Mouse (Mus musculus) midbrain, postnatal 0 days (tissue): ENCODE measurements at regions not wholly inside any gene's neighbourhood (a gene's known extent, or its start where the extent isn't known, plus 50 kb on each side); places are given as distances from the start of the nearest gene placed in this dataset.

Source experiments
- ATAC-seq: fragments of 200-750 bp; cut with Nextera tagmentation; 2 replicates; pipeline ENCODE4 v1.8.0; 2017; ENCODE audit warnings: moderate number of reproducible peaks, mild to moderate bottlenecking, moderate TSS enrichment, moderate library complexity; ENCODE audit not compliant: low FRiP score
- DNase-seq: peaks from one replicate; pipeline ENCODE4 v3.0.0-alpha.2; 2015; ENCODE audit warnings: low spot score
- H3K27ac ChIP-seq: fragments of 300-500 bp; sonication (generic); 2 replicates; pipeline ENCODE4 v1.5.1; 2014; ENCODE audit warnings: low read depth, mild to moderate bottlenecking, low read length, mixed read lengths
- H3K27me3 ChIP-seq: fragments of 300-500 bp; sonication (generic); 2 replicates; pipeline ENCODE4 v1.6.1; 2014; ENCODE audit warnings: low read length, control low read depth, mixed read lengths; ENCODE audit not compliant: insufficient read depth
- H3K36me3 ChIP-seq: fragments of 300-500 bp; sonication (generic); 2 replicates; pipeline ENCODE4 v1.6.1; 2014; ENCODE audit warnings: low read length, control low read depth, mixed read lengths; ENCODE audit not compliant: insufficient read depth
- H3K4me1 ChIP-seq: fragments of 300-500 bp; sonication (generic); 2 replicates; pipeline ENCODE4 v1.6.1; 2014; ENCODE audit warnings: mild to moderate bottlenecking, control low read depth, antibody characterized with exemption, low read length, mixed read lengths; ENCODE audit not compliant: insufficient read depth
- H3K4me2 ChIP-seq: fragments of 300-500 bp; sonication (generic); 2 replicates; pipeline ENCODE4 v1.6.1; 2014; ENCODE audit warnings: low read depth, mild to moderate bottlenecking, low read length, mixed read lengths; ENCODE audit not compliant: poor library complexity, severe bottlenecking
- H3K4me3 ChIP-seq: fragments of 300-500 bp; sonication (generic); 2 replicates; pipeline ENCODE4 v1.5.1; 2014; ENCODE audit warnings: low read depth, mild to moderate bottlenecking, low read length, moderate library complexity
- H3K9ac ChIP-seq: fragments of 300-500 bp; sonication (generic); replicated peaks from 2 replicates; pipeline ENCODE4 v1.6.1; 2014; ENCODE audit warnings: mild to moderate bottlenecking, low read length, moderate library complexity, mixed read lengths; ENCODE audit not compliant: poor library complexity, severe bottlenecking
- H3K9me3 ChIP-seq: fragments of 300-500 bp; sonication (generic); 2 replicates; pipeline ENCODE4 v1.6.1; 2016; ENCODE audit warnings: low read length, control low read depth
- CTCF ChIP-seq: IDR thresholded peaks from 2 replicates; pipeline ENCODE4 v1.5.1; 2016; ENCODE audit warnings: antibody characterized with exemption, mild to moderate bottlenecking
- WGBS: fragments of 180-500 bp; shearing (Covaris S2); extraction: QIAGEN DNeasy Blood & Tissue Kit; methylation state at CpG from one replicate; pipeline ENCODE4 v1.1.7; 2014; 5-methylcytosine and 5-hydroxymethylcytosine counted together

DNA sequence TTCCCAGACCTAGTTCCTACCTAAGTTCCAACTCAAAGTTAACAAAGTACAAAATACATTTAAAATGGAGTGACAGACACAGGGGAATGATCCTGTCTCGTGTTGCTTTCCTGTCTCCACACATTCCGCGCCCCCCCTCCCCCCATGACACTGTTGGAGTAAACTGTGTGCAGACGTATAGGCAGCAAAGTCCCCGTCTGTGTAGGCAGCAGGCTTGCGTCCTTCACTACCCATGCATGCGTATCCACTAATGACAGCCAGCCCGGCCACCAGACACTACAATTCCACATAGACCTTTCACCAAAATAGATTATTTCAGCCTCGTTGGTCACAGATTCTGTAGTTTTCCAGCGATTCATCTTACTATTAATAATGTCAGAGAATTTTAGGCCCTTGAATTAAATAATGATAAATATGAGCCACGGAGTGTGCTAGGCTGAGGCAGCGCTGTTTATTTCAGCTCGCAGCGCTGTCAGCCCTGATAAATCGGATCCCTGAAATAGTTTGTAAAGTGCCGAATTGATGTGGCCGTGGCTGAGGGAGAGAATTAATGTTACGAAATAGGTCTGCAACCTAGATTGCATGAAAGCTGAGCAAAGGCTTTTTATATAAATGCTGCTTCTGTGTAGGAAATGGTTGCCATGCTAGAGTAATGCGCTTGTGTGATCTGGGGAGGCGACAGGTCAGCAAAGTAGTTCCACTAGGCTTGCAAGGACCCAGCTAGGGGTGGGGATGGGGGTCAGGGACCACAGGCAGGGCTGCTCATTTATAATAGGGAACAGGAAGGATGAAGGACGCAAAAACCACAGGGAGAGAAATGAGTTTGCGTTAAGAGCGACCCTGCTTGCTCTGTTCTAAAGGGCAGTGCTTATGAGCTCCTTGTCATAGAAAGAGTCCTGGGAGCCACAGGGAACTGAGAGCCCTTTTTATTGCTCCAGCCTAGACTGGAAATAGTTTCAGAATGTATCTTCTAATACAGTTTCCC lies 336.7 kb upstream of the Pfkp start:
- no peak overlapping the region for H3K27ac ChIP-seq
- no peak for TF ChIP-seq CTCF
- no peaks in the 10 kb centered on the region for H3K9me3 ChIP-seq
- no peaks in the 10 kb centered on the region for H3K27me3 ChIP-seq
- no peaks in the 10 kb centered on the region for H3K4me1 ChIP-seq
- WGBS = 69% methylated on average over 23 of the region's 23 CpGs
- DNase-seq = no peak
- H3K36me3 ChIP-seq = no peaks in the 10 kb centered on the region
- no peak overlapping the region for H3K4me3 ChIP-seq
- no peak for ATAC-seq
- no peak overlapping the region for H3K4me2 ChIP-seq
- H3K9ac ChIP-seq = no peak overlapping the region

DNA sequence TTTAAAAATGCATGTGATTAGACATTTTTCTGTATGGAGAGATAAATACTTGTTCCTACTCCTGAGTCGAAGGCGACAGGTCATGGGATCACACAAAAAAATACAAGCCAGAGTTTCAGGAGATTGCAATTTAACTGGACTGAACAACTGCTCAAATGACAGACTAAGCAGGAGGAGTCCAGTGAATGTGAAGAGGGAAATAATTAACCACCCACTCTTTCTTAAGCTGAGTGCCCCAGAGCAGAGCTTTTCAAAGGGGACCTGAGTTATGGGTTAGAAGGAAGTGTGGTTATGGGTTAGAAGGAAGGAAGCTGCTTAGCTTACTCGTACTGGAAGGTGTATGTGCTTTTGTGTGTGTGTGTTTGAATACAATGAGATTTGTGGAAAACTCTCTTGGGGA lies 307.1 kb upstream of the Pfkp start:
- no peak for DNase-seq
- no peak for ATAC-seq
- H3K27ac ChIP-seq = no peak overlapping the region
- no peaks in the 10 kb centered on the region for H3K36me3 ChIP-seq
- H3K27me3 ChIP-seq = no peaks in the 10 kb centered on the region
- H3K9me3 ChIP-seq = no peaks in the 10 kb centered on the region
- H3K4me2 ChIP-seq = no peak overlapping the region
- H3K9ac ChIP-seq = no peak overlapping the region
- TF ChIP-seq CTCF = no peak
- 79% methylated on average over 3 of the region's 3 CpGs for WGBS
- H3K4me1 ChIP-seq = no peaks in the 10 kb centered on the region
- H3K4me3 ChIP-seq = no peak overlapping the region

DNA sequence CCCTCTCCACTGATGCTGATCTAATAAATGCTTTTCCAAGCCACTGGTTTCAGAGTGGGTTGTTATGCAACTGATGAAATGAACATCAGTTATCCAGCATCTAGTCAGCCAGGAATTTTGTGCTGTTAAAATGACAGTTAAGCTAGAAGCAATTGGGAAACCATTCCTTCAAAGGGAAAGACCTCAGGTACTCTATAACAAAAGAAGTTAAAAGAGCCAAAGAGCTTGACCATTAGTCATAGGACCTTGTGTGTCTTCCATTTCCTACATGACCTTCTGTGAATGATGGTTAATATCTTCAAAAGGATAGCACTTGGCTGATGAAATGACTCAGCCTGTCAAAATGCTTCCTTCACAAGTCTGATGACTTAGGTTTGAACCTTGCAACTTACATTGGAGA lies 275.6 kb upstream of the Pfkp start:
- Histone ChIP-seq H3K27me3 (no peaks in the 10 kb centered on the region), H3K4me1 (no peaks in the 10 kb centered on the region), H3K9me3 (no peaks in the 10 kb centered on the region), H3K9ac (no peak overlapping the region), H3K27ac (no peak overlapping the region), H3K4me2 (no peak overlapping the region), H3K36me3 (no peaks in the 10 kb centered on the region), H3K4me3 (no peak overlapping the region)
- no peak for TF ChIP-seq CTCF
- DNase-seq (no peak), ATAC-seq (no peak)

DNA sequence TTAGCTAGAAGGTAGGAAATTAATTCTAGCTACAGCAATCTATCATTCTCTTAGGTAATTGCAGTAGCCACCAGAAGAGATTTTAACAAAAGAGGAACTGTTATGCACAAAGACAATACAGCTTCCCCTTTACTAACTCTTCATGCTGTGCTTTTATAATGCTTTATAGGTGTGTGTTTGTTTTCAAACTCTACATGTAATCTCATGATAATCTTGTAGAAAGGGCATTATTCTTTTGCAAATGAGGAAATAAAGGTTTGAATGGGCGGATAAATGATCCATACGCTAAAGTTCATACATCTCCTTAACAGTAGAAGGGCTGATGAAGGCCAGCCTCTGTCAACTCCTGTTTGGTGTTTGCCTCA lies 273.8 kb upstream of the Pfkp start:
- Histone ChIP-seq H3K27ac (no peak overlapping the region), H3K36me3 (no peaks in the 10 kb centered on the region), H3K9ac (no peak overlapping the region), H3K4me2 (no peak overlapping the region), H3K4me1 (no peaks in the 10 kb centered on the region), H3K4me3 (no peak overlapping the region), H3K27me3 (no peaks in the 10 kb centered on the region), H3K9me3 (no peaks in the 10 kb centered on the region)
- no peak for TF ChIP-seq CTCF
- no peak for ATAC-seq
- DNase-seq = no peak
- 39% methylated on average over 2 of the region's 2 CpGs for WGBS

DNA sequence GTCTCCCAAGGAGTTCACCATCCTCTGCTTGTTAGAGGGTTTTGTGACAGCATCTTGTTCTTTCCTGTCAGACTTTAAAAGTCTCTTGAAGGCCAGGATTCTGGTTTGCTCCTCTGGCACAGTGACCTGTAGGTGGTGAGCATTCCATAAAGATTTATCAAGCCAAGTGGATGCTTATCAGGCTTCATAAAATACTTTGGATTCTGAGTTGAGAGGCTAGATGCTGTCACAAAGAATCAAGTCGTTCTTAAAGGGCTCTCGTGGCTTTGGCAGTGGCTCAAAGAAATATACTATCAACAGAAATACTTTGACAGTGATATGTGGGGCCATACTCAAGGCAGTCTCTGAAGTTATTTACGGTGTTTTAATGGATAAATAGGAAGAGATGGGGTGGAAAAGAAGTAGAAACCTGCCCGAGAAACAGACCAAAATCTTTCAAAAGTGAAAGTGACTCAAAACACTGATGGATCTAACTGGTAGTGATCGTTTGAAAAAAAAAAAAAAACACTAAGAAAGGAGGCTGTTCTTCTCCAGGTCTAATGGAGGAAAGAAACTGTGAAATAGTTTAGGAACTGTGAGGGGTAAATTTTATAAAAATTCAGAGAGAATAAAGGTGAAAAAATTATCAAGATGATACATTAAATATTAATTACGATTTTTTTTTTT lies 273.2 kb upstream of the Pfkp start:
- TF ChIP-seq CTCF = no peak
- no peak overlapping the region for H3K9ac ChIP-seq
- no peaks in the 10 kb centered on the region for H3K36me3 ChIP-seq
- H3K27me3 ChIP-seq = no peaks in the 10 kb centered on the region
- H3K4me2 ChIP-seq = no peak overlapping the region
- no peak overlapping the region for H3K4me3 ChIP-seq
- no peaks in the 10 kb centered on the region for H3K9me3 ChIP-seq
- 56% methylated on average over 6 of the region's 6 CpGs for whole genome bisulfite sequencing
- H3K4me1 ChIP-seq = no peaks in the 10 kb centered on the region
- ATAC-seq = no peak
- DNase-seq = no peak
- H3K27ac ChIP-seq = no peak overlapping the region

DNA sequence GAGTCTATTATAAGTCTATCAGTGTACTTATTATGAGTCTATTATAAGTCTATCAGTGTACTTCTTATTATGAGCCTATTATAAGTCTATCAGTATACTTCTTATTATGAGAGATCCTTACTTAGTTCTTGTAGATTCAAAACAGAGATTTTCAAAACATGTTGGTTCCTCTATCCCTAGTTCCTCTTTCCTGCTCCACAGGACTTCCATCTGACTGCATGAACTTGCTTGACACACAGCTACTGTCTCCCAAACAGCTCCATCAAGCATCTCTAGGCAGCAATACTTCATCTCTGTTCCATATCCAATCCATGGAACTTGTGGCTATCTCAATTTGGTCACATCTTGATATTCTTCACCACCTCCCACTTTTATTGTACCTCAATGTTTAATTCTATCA lies 257.4 kb upstream of the Pfkp start:
- H3K36me3 ChIP-seq = no peaks in the 10 kb centered on the region
- H3K4me3 ChIP-seq = no peak overlapping the region
- no peak overlapping the region for H3K4me2 ChIP-seq
- H3K27ac ChIP-seq = no peak overlapping the region
- H3K9ac ChIP-seq = no peak overlapping the region
- H3K27me3 ChIP-seq = no peaks in the 10 kb centered on the region
- no peaks in the 10 kb centered on the region for H3K4me1 ChIP-seq
- ATAC-seq (no peak), DNase-seq (no peak)
- no peak for TF ChIP-seq CTCF
- no peaks in the 10 kb centered on the region for H3K9me3 ChIP-seq
